Mouse (Mus musculus) forebrain, postnatal 0 days (tissue): ENCODE measurements around the gene Arv1. TPM values are rescaled to one million over a fixed set of nuclear protein-coding genes. Genes with fewer than 3 reads are reported as not detected.

Source experiments
- ATAC-seq: fragments of 200-750 bp; cut with Nextera tagmentation; 2 replicates; pipeline ENCODE4 v1.8.0; 2017; ENCODE audit warnings: mild to moderate bottlenecking, moderate library complexity
- DNase-seq: peaks from one replicate; pipeline ENCODE4 v3.0.0-alpha.2; 2015
- H3K27ac ChIP-seq: fragments of 300-500 bp; sonication (generic); 2 replicates; pipeline ENCODE4 v1.5.1; 2014; ENCODE audit warnings: low read depth, mild to moderate bottlenecking, antibody characterized with exemption, low read length, moderate library complexity, mixed read lengths
- H3K27me3 ChIP-seq: fragments of 300-500 bp; sonication (generic); 2 replicates; pipeline ENCODE4 v1.6.1; 2014; ENCODE audit warnings: mild to moderate bottlenecking, low read length, mixed read lengths; ENCODE audit not compliant: insufficient read depth
- H3K36me3 ChIP-seq: fragments of 300-500 bp; sonication (generic); 2 replicates; pipeline ENCODE4 v1.6.1; 2014; ENCODE audit warnings: mild to moderate bottlenecking, moderate library complexity; ENCODE audit not compliant: insufficient read depth
- H3K4me1 ChIP-seq: fragments of 300-500 bp; sonication (generic); 2 replicates; pipeline ENCODE4 v1.6.1; 2014; ENCODE audit warnings: antibody characterized with exemption; ENCODE audit not compliant: insufficient read depth
- H3K4me2 ChIP-seq: fragments of 300-500 bp; sonication (generic); 2 replicates; pipeline ENCODE4 v1.6.1; 2014; ENCODE audit warnings: low read depth, mild to moderate bottlenecking, moderate library complexity
- H3K4me3 ChIP-seq: fragments of 300-500 bp; sonication (generic); 2 replicates; pipeline ENCODE4 v1.5.1; 2014; ENCODE audit warnings: low read depth, low read length, mixed read lengths
- H3K9ac ChIP-seq: fragments of 300-500 bp; sonication (generic); 2 replicates; pipeline ENCODE4 v1.6.1; 2014; ENCODE audit warnings: mild to moderate bottlenecking
- H3K9me3 ChIP-seq: fragments of 300-500 bp; sonication (generic); 2 replicates; pipeline ENCODE4 v1.6.1; 2016; ENCODE audit warnings: low read length
- CTCF ChIP-seq: sonication (generic); IDR thresholded peaks from 2 replicates; pipeline ENCODE4 v1.5.1; 2016; ENCODE audit warnings: antibody characterized with exemption, control low read depth, low read depth
- WGBS: fragments of 180-500 bp; shearing (Covaris S2); extraction: QIAGEN DNeasy Blood & Tissue Kit; methylation state at CpG from one replicate; pipeline ENCODE4 v1.1.7; 2014; 5-methylcytosine and 5-hydroxymethylcytosine counted together
- polyA plus RNA-seq: library from polyadenylated mRNA; unstranded; fragments of >200 nt; fragmentation: Nextera tagmentation; extraction: Ambion mirVana; gene quantifications from 2 replicates; pipeline ENCODE4 v1.2.1, GENCODE M21; 2015
- total RNA-seq: library from RNA; depleted of rRNA; stranded (reverse); fragments of >200 nt; gene quantifications from 2 replicates; pipeline ENCODE4 v1.2.3, GENCODE M21; 2014

Arv1 gene
- total and polyA plus RNA-seq, 2 experiments from 2014 or later, result 17.6 to 31.4 TPM

DNA sequence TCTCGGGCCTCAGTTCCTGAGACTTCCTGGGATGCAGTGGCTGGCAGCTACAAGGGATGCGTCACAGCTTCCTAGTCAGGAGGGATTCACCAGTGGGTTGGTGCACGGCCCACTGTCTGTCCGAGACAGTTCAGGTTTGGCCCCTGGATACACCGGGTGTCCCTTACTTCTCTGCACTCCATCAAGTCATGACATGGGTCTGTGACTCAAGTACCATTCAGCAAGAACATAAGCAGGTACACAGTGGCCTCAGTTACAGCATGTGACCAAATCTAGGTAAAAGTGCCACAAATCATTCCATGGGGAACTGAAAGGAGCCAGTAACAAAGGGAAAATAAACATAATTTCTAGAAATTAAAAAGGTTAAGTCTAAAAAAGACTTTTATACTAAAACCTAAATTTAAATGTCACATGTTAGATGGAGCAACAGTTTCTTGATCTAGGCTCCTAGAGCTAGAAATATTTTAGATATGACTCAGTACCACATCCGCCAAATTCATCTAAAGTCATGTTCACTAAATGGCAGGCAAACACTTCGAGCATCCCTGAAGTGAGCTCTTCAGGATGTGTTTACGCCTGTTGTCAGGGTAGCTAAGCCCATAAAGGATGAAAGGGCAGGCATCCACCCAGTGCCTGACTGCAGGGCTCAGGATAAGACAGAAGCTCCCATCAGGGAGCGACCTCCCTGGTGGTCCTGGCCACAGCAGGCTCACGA is 40.7 kb upstream of the Arv1 start:
- H3K36me3 ChIP-seq, result peaks cover 73% of the 10 kb centered on the region
- WGBS, result 72% methylated on average over 10 of the region's 10 CpGs

DNA sequence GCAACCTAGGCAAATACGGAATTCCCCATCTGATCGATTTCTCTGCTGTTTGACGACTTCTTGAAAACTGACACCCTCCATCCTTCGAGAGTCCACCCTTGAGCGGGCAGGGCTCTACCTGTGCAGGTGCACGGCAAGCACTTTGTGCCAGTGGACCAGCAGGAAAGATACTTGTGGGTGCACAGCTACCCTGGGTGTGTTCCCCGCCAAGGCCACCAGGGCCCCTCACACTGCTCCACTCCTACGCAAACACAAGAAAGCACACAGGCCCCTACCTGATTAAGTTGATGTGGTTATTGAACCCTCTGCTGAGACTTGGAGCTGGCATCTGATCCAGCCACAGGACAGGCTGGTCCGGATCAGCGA is 40.2 kb upstream of the Arv1 start:
- Histone ChIP-seq H3K27ac (no peak overlapping the region), H3K4me1 (peaks cover 4% of the 10 kb centered on the region; the same call in 1 of the 2 replicates), H3K4me2 (no peak overlapping the region), H3K9ac (no peak overlapping the region), H3K27me3 (no peaks in the 10 kb centered on the region), H3K4me3 (no peak overlapping the region), H3K9me3 (no peaks in the 10 kb centered on the region), H3K36me3 (peaks cover 74% of the 10 kb centered on the region)
- 69% methylated on average over 10 of the region's 10 CpGs for WGBS
- DNase-seq (no peak), ATAC-seq (no peak)
- 0 out of 2 replicates have a peak, but pooled peaks have one; percentile 2 for TF ChIP-seq CTCF

More for the DNA sequence above, 40.7 kb upstream of the Arv1 start:
- Histone ChIP-seq H3K27ac (no peak overlapping the region), H3K9ac (no peak overlapping the region), H3K9me3 (no peaks in the 10 kb centered on the region), H3K4me2 (no peak overlapping the region), H3K4me1 (peaks cover 4% of the 10 kb centered on the region; the same call in 1 of the 2 replicates), H3K27me3 (no peaks in the 10 kb centered on the region), H3K4me3 (no peak overlapping the region)
- TF ChIP-seq CTCF, result no peak
- no peak for ATAC-seq
- DNase-seq, result no peak

DNA sequence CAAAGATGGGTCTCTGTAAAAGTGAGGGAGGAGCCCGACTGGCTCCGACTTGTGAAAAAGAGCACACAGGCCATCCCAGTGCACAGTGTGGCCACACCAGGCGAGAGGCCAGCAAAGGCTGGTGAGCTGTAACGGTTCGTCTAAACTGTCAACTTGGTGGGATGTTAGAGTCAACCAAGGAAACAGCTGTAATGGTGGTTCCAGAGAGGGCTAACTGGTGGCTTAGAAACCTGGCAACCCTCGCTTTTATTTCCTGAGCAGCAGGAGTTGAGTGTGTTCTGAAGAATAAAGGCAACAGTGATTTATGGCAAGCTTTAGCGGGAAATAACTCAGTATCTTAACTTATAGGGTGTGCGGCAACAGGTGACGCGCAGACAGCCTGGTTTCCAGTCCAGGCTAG is 39.7 kb upstream of the Arv1 start:
- ATAC-seq, result no peak

DNA sequence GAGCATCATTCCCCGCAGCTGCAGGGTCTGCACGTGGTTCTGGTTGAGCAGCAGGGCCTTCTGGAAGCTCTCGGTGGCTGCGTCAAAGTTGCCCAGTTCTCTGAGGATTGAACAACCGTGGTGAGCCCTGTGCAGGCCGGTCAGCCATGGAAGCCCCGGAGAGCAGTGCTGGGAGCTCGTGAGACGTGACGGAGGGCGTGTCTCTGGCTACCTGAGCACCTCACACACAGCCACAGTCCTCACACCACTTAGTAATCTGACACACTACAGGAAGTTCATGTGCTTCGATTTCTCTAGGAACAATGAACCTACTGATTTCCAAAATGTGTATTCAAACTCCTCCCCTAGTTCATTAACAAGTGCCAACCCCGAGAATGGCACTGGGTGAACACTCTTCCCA is 33.0 kb upstream of the Arv1 start:
- H3K4me2 ChIP-seq, result no peak overlapping the region
- H3K9ac ChIP-seq, result no peak overlapping the region
- H3K27ac ChIP-seq, result no peak overlapping the region
- no peak for TF ChIP-seq CTCF
- ATAC-seq, result no peak
- DNase-seq, result no peak
- 94% methylated on average over 13 of the region's 13 CpGs for WGBS
- no peaks in the 10 kb centered on the region for H3K27me3 ChIP-seq
- no peak overlapping the region for H3K4me3 ChIP-seq
- H3K4me1 ChIP-seq, result no peaks in the 10 kb centered on the region
- H3K36me3 ChIP-seq, result peaks cover 64% of the 10 kb centered on the region
- no peaks in the 10 kb centered on the region for H3K9me3 ChIP-seq

More for the DNA sequence above, 39.7 kb upstream of the Arv1 start:
- Histone ChIP-seq H3K36me3 (peaks cover 74% of the 10 kb centered on the region), H3K4me2 (no peak overlapping the region), H3K9ac (no peak overlapping the region), H3K4me1 (peaks cover 2% of the 10 kb centered on the region; the same call in 1 of the 2 replicates), H3K4me3 (no peak overlapping the region), H3K9me3 (no peaks in the 10 kb centered on the region), H3K27ac (no peak overlapping the region), H3K27me3 (no peaks in the 10 kb centered on the region)
- DNase-seq, result no peak
- 85% methylated on average over 10 of the region's 10 CpGs for WGBS
- TF ChIP-seq CTCF, result no peak

DNA sequence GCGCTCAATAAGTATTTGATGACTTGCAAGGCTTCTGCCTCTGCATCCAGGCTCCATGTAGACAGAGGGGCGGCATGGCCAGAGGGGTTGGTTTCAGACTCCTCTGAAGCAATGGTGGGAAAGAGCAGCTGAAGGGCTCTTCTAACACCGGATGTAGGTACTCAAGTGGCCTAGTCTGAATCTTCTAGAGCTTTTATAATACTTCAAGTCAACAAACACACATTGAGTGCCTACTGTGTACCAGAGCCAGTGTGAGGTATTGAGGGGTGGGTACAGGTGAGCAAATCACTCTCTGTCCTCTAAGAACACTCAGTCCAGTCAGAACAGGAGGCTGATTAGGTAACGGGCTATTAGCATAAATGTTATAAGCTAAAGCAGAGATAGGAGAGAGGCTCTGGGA is 30.2 kb upstream of the Arv1 start:
- DNase-seq (no peak), ATAC-seq (no peak)
- Histone ChIP-seq H3K4me3 (no peak overlapping the region), H3K9me3 (no peaks in the 10 kb centered on the region), H3K36me3 (peaks cover 58% of the 10 kb centered on the region), H3K9ac (no peak overlapping the region), H3K27me3 (no peaks in the 10 kb centered on the region), H3K27ac (no peak overlapping the region), H3K4me1 (no peaks in the 10 kb centered on the region), H3K4me2 (no peak overlapping the region)
- no peak for TF ChIP-seq CTCF
- 96% methylated on average over 4 of the region's 4 CpGs for WGBS

DNA sequence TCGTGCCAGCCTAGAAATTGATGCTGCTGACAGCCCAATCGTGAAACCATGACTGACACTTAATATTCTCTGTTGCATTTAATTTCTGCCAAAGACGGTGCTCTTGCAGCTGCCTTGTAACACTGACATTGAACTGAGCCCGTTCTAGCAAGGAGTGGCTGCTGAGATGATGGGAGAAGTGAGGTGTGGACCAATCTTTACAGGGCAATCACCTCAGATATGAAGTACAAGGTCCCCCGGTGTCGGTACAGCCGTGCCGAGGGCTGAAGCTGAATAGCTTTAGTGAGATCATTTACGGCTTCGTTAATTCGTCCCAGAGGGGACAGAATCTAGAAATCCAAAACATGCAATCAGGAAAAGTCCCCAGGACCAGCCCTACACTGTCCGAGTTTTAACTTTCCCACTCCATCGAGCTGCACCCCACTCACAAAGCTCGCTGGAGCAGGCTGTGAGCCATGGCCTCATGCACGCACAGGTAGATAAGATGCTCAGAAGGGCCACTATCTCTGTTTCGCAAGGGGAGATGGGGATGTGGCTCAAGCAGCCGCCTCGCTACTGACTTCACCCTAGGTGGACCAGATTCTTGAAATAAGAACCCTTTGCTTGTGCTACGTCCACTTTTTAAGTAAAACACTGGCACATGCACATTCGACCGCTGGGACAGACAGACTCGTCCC is 26.4 kb upstream of the Arv1 start:
- Histone ChIP-seq H3K27me3 (no peaks in the 10 kb centered on the region), H3K9ac (no peak overlapping the region), H3K4me3 (no peak overlapping the region), H3K27ac (no peak overlapping the region), H3K4me2 (no peak overlapping the region), H3K36me3 (peaks cover 56% of the 10 kb centered on the region), H3K4me1 (no peaks in the 10 kb centered on the region), H3K9me3 (no peaks in the 10 kb centered on the region)
- TF ChIP-seq CTCF, result no peak
- WGBS, result 89% methylated on average over 22 of the region's 22 CpGs
- no peak for ATAC-seq
- DNase-seq, result no peak

DNA sequence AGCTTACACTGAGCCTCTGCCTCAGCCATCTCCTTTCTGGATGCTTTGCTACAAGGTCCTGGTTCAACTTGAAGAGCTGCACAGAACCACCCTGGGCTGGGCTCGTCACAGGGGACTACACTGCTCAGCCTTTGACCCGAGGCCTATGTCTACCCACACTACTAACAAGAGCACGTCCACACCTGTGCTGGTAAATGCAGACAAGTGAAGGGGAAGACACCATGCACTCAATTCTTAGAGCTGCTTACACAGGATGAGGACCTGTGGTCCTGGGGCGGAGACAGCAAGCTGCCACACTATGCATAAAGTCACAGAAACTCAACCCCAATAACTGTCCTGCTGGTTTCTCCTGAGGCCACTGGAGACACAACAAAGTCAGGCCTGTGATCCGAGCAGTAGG is 21.7 kb upstream of the Arv1 start:
- no peak overlapping the region for H3K27ac ChIP-seq
- no peak overlapping the region for H3K4me3 ChIP-seq
- H3K9ac ChIP-seq, result no peak overlapping the region
- ATAC-seq (no peak), DNase-seq (no peak)
- no peaks in the 10 kb centered on the region for H3K27me3 ChIP-seq
- H3K36me3 ChIP-seq, result peaks cover 53% of the 10 kb centered on the region
- no peak for TF ChIP-seq CTCF
- H3K4me2 ChIP-seq, result no peak overlapping the region
- no peaks in the 10 kb centered on the region for H3K9me3 ChIP-seq
- H3K4me1 ChIP-seq, result no peaks in the 10 kb centered on the region
- 92% methylated on average over 5 of the region's 5 CpGs for WGBS
